Mouse (Mus musculus): ENCODE results near the gene Pde1b.
A peak's percentile ranks its signal among the peaks of the same experiment; 100 is the strongest.

The Pde1b gene

GRCm38 (mm10) chr15:103503660-103504059 is 826 bp downstream of the Pde1b start:
- DNase-seq (ENCODE audit: extremely low spot score): no peak

GRCm38 (mm10) chr15:103509317-103509716 is 6.5 kb downstream of the Pde1b start:
- DNase-seq (ENCODE audit: extremely low spot score): no peak

- DNase-seq (ENCODE audit: extremely low spot score): no peak
Measured at GRCm38 (mm10) chr15:103511652-103512051, 8.8 kb downstream of the Pde1b start.

GRCm38 (mm10) chr15:103513621-103514031 is 10.8 kb downstream of the Pde1b start:
- DNase-seq (ENCODE audit: extremely low spot score): no peak

- DNase-seq (ENCODE audit: extremely low spot score): peak; percentile 84
Measured at GRCm38 (mm10) chr15:103514119-103514518, 11.3 kb downstream of the Pde1b start.

- DNase-seq (ENCODE audit: extremely low spot score): no peak
Measured at GRCm38 (mm10) chr15:103514914-103515313, 12.1 kb downstream of the Pde1b start.

GRCm38 (mm10) chr15:103518600-103519385 is 16.0 kb downstream of the Pde1b start:
- peak; percentile 67 for DNase-seq (ENCODE audit: extremely low spot score)

GRCm38 (mm10) chr15:103519386-103520378 is 16.8 kb downstream of the Pde1b start:
- DNase-seq (ENCODE audit: extremely low spot score): peak; percentile 55

- no peak for DNase-seq (ENCODE audit: extremely low spot score)
Measured at GRCm38 (mm10) chr15:103522458-103523099, 19.7 kb downstream of the Pde1b start.

GRCm38 (mm10) chr15:103523156-103523555 is 20.3 kb downstream of the Pde1b start:
- DNase-seq (ENCODE audit: extremely low spot score): no peak

GRCm38 (mm10) chr15:103530372-103530771 is 27.5 kb downstream of the Pde1b start:
- peak; percentile 66 for DNase-seq (ENCODE audit: extremely low spot score)

GRCm38 (mm10) chr15:103534054-103534620 is 31.3 kb downstream of the Pde1b start:
- DNase-seq (ENCODE audit: extremely low spot score): no peak

- DNase-seq (ENCODE audit: extremely low spot score): no peak
Measured at GRCm38 (mm10) chr15:103535030-103535429, 32.2 kb downstream of the Pde1b start.

GRCm38 (mm10) chr15:103535786-103536185 is 33.0 kb downstream of the Pde1b start:
- DNase-seq (ENCODE audit: extremely low spot score): no peak

- DNase-seq (ENCODE audit: extremely low spot score): no peak
Measured at GRCm38 (mm10) chr15:103536456-103536855, 33.6 kb downstream of the Pde1b start.

- peak; percentile 27 for DNase-seq (ENCODE audit: extremely low spot score)
Measured at GRCm38 (mm10) chr15:103537011-103537821, 34.4 kb downstream of the Pde1b start.

GRCm38 (mm10) chr15:103537822-103538213 is 35.0 kb downstream of the Pde1b start, which contains the start of gene Ppp1r1a:
Ppp1r1a (minus strand) TSS chr15:103538003.
- peak; percentile 78 for DNase-seq (ENCODE audit: extremely low spot score)

GRCm38 (mm10) chr15:103539259-103539658 is 36.4 kb downstream of the Pde1b start:
- no peak for DNase-seq (ENCODE audit: extremely low spot score)

GRCm38 (mm10) chr15:103540646-103541045 is 37.8 kb downstream of the Pde1b start:
- no peak for DNase-seq (ENCODE audit: extremely low spot score)

GRCm38 (mm10) chr15:103542526-103542925 is 39.7 kb downstream of the Pde1b start:
- DNase-seq (ENCODE audit: extremely low spot score): no peak

- no peak for DNase-seq (ENCODE audit: extremely low spot score)
Measured at GRCm38 (mm10) chr15:103547983-103548382, 45.1 kb downstream of the Pde1b start.

Measured in embryo, embryonic 9.5 days (tissue).